Mouse (Mus musculus): ENCODE data around the gene Vmn2r1. TPM values are rescaled to one million over a fixed set of nuclear protein-coding genes. Genes with fewer than 3 reads are reported as not detected.

The Vmn2r1 gene
- total RNA-seq (2017) = 0.10 TPM in 1 of 3 replicates, not detected in the others

DNA sequence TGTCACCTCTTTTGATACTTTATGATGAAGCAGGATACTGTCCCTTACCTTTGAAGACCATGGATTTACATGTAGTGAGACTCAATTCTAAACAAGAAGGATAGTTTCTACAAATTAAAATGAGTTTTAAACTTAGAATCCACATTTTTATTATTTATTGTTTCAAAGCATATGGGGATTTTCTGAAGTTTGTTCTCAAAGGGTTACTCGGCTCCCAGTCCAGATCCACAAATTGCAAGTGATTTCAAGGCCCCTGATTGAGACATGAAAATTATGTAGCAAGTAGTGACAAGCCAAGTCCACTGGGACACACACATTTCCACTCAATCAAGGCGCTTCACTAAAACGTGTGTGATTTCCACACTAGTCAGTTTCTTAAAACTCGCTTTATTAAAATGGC is at the start of gene Vmn2r1:
TSS of gene Vmn2r1 (plus strand) at position 301 of the 400 bp plus-strand sequence.
- ATAC-seq (replicated peaks; ENCODE audit: insufficient number of reproducible peaks, low FRiP score, low TSS enrichment, poor library complexity, severe bottlenecking) = no peak

DNA sequence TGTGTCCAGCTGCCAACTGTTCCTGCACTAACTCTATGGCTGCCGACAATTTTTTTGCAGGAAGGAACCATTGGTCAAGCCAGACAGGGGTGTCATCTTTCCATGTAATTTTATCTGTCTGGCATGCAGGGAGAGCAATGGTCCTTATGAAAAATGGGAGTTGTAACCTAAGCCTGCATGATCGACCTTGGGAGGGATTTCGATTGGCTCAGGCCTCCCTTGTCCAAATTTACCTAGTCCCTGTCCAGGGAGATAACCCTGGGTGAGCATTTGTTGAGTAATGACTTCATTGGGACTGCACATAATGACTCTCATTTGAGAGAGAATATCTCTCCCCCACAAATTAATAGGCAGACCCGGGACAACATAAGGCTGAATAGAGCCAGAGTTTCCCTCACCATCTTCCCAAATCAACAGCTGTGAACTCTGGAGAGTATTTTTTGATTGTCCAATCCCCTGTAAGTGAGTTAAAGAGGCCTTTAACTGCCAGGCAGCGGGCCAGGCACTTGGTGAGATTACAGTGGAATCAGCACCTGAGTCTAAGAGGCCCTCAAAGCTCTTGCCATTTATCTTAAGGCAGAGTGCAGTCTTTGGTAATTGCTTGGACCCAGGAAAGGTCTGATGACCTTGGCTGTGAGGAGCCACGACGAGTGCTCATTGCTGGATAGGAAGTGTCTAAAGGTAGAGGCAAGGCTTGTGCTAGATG is 43.1 kb upstream of the Vmn2r1 start:
- no peak for ATAC-seq (replicated peaks; ENCODE audit: insufficient number of reproducible peaks, low FRiP score, low TSS enrichment, poor library complexity, severe bottlenecking)

DNA sequence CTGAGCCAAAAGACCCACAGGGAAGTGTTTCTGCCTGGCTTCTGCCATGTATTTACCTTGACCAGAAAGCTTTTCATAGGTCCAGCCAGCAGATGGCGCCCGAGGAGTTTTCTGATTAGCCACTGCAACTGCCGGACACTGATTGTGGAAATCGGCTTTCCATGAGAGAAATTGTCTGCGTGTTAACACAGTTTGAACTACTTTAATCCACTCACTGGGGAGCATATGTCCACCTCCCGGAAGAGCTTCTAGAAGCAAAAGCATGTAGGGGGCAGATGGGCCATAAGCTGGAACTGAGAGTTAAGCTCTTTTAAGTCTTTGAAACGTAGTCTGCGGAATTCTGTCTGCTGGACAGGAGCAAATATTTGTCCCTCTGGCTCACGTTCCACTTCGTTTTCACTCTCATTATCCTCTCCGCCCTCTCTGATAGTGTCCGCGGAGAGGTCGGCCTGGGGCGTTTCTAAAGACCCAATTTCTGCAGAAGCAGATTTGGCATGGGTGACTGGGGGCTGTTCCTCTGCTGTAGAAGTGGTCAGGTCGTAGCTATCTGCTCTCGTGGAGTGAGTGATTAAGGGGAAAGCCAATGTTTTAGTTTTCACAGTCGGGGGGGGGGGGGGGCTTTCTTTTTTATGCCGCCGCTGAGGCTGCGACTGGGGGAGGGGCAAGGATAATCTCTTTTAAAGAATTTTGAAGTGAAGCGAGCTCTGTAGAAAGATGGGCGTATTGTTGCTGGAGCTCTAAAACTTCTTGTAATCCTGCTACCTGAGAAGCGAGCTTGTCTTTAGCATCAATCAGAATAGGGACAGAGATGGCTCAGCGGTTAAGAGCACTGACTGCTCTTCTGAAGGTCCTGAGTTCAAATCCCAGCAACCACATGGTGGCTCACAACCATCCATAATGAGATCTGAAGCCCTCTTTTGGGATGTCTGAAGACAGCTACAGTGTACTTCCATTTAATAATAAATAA is 41.2 kb upstream of the Vmn2r1 start:
- ATAC-seq (replicated peaks; ENCODE audit: insufficient number of reproducible peaks, low FRiP score, low TSS enrichment, poor library complexity, severe bottlenecking) = no peak

DNA sequence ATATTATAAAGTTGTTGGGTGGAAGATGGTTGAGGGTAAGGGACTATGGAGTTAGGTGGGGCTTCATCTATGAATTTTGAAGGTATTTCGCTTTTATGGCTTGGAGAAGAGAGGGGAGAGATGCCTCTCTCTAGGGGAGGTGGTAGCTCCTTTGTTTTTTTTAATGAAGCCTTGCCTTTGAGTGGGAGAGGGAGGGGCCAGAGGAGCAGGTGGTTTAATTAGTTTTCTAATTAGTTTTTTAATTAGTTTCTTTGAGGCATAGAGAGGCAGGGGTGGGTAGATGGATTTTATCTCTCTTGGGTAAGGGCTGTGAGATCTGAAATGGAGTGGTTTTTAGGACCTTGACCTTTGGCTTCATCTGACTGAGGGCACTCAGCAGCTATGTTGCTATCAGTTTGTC is 31.4 kb downstream of the Vmn2r1 start:
- no peak for ATAC-seq (replicated peaks; ENCODE audit: insufficient number of reproducible peaks, low FRiP score, low TSS enrichment, poor library complexity, severe bottlenecking)

DNA sequence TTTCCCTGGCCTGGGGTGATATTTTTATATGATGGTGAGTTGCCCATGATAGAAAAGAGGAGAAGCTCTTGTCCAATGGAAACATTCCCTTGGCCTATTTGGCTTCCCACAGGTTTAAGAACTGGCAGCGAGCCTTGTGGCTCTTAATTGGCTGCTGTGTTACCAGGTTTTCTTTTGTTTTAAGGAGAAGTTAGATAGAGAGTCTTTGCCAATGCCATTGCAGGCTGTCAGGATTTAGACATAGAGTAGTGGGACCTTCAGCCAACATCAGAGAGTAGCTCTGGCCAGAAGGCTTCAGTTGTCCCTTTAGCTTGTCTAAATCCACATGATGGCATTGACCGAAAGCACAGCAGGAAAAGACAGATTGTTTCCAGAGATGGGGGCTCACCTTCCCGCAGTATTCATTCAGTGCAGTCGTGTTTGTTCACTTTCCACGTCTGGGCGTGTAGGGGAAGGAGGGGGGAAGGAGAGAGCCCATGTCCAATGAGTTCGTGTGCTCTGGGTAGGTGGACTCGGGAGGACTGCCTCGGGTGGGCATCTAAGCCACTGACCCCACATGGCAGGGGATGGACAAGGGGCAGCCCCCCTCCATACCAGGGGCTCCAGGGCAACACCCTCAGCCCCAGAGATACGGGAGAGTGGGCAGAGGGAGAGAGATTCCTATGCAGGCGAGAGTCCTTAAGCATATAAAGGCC is 32.2 kb downstream of the Vmn2r1 start:
- no peak for ATAC-seq (replicated peaks; ENCODE audit: insufficient number of reproducible peaks, low FRiP score, low TSS enrichment, poor library complexity, severe bottlenecking)

DNA sequence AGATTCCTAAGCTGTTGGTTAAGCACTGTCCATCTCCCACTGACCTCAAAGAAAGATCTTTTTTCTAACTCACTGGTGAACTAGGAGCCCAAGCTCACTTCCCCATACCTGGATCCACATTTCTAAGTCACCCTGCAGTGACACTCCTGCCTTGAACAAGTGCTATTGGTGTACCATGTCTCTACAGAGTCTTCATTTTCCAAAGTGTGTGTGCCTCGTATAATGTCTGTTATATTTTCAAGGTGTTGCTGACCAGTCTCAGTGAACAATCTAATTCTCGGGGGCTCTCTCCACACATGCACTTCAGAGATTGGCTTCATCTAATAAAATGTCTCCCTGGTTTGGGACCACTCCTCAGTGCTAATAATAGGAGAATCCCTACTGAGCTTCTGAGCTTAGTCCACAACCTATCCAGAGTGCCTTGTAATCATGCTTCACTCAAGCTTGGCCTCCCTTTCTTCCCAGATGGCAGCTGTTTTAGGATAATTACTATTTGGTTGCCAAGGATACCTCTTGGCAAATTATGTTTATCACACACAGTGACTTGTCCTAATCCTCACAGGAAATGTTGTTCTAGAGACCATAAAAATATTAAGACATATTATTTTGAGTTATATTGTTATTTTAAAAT is 60.6 kb downstream of the Vmn2r1 start, which contains the start of gene Vmn2r2:
TSS of gene Vmn2r2 (minus strand) at position 51 of the 631 bp plus-strand sequence.
- no peak for ATAC-seq (replicated peaks; ENCODE audit: insufficient number of reproducible peaks, low FRiP score, low TSS enrichment, poor library complexity, severe bottlenecking)

Other genes starting within 250 kb of the Vmn2r1 start
- 0.10 TPM in 1 of 3 replicates, not detected in the others for gene Plch1, start 182.1 kb upstream of the Vmn2r1 start, total RNA-seq (2017)
- gene E130311K13Rik, start 152.1 kb upstream of the Vmn2r1 start, total RNA-seq (2017) = 5.9 to 8.2 TPM (median 7.9 TPM) in 3 replicates
- 18.3 to 20.7 TPM (median 18.5 TPM) in 3 replicates for gene Slc33a1, start 116.8 kb upstream of the Vmn2r1 start, total RNA-seq (2017)
- gene Gmps, start 105.4 kb upstream of the Vmn2r1 start, total RNA-seq (2017) = 23.9 to 25.0 TPM (median 24.8 TPM) in 3 replicates
- gene Vmn2r2, start 60.4 kb downstream of the Vmn2r1 start, total RNA-seq (2017) = not detected in 3 replicates
- not detected in 3 replicates for gene Vmn2r3, start 208.2 kb downstream of the Vmn2r1 start, total RNA-seq (2017)

Data from monocyte, adult 5-6 weeks (primary cell).